Mouse (Mus musculus): Measurements from ENCODE around the gene Ccdc137. TPM values are rescaled to one million over a fixed set of nuclear protein-coding genes. Genes with fewer than 3 reads are reported as not detected.

Ccdc137 gene
- polyA plus RNA-seq, 1 experiment from 2014 or later: 27.6 TPM

- Histone ChIP-seq H3K4me2 (replicated peaks) (no peak overlapping the region), H3K27me3 (replicated peaks) (no peaks in the 10 kb centered on the region), H3K9ac (no peak overlapping the region), H3K4me3 (replicated peaks) (no peak overlapping the region), H3K36me3 (no peaks in the 10 kb centered on the region), H3K27ac (no peak overlapping the region), H3K9me3 (no peaks in the 10 kb centered on the region), H3K4me1 (replicated peaks) (no peaks in the 10 kb centered on the region)
- ATAC-seq: no peak
- 91% methylated on average over 3 of the region's 3 CpGs for WGBS
Measured at GRCm38 (mm10) chr11:120442765-120443280, 15.1 kb upstream of the Ccdc137 start.

DNA sequence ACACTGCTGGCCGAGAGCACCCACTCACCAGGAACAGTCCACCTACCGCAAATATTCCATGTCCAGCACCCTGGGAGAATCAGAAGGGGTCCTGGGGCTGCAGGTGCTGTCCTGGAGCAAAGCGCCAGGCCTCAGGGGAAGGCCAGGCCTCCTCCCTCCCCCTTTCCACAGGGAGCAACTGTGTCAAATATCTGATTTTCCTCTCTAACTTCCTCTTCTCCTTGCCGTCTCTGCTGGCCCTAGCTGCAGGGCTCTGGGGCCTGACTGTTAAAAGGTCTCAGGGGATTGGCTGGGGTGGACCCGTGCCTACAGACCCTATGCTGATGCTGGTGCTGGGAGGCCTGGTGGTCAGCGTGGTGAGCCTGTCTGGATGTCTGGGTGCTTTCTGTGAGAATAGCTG, 13.8 kb upstream of the Ccdc137 start:
- H3K4me2 ChIP-seq (replicated peaks): no peak overlapping the region
- no peak overlapping the region for H3K4me3 ChIP-seq (replicated peaks)
- H3K27me3 ChIP-seq (replicated peaks): no peaks in the 10 kb centered on the region
- no peaks in the 10 kb centered on the region for H3K4me1 ChIP-seq (replicated peaks)
- H3K9me3 ChIP-seq: no peaks in the 10 kb centered on the region
- no peak overlapping the region for H3K9ac ChIP-seq
- no peaks in the 10 kb centered on the region for H3K36me3 ChIP-seq
- WGBS: 69% methylated on average over 6 of the region's 6 CpGs
- no peak for ATAC-seq
- H3K27ac ChIP-seq: no peak overlapping the region

GRCm38 (mm10) chr11:120445475-120445874, 12.4 kb upstream of the Ccdc137 start:
- 54% methylated on average over 3 of the region's 3 CpGs for WGBS

DNA sequence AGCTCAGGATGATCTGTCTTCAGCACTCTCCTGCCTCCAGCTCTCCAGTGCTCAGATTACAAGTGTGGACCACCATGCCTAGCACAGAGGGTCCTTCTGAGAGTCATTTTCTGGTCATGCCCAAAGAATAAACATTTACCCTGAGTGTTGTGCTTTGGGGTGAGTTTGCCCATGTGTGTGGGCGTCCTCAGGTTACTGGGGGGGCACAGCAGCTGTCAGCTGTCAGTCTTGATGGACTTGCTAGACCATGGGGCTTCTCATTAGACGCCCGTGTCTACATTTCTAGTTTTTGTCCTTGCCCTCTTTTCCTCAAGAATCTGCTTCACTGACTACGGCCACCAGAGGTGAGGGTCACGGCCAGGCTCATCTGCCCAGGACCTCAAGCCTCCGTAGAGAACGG, 10.7 kb upstream of the Ccdc137 start:
- no peak overlapping the region for H3K27ac ChIP-seq
- H3K9me3 ChIP-seq: no peaks in the 10 kb centered on the region
- H3K27me3 ChIP-seq (replicated peaks): no peaks in the 10 kb centered on the region
- H3K9ac ChIP-seq: no peak overlapping the region
- no peak for ATAC-seq
- no peaks in the 10 kb centered on the region for H3K36me3 ChIP-seq
- H3K4me1 ChIP-seq (replicated peaks): no peaks in the 10 kb centered on the region
- H3K4me2 ChIP-seq (replicated peaks): no peak overlapping the region
- WGBS: 76% methylated on average over 7 of the region's 7 CpGs
- no peak overlapping the region for H3K4me3 ChIP-seq (replicated peaks)

More at GRCm38 (mm10) chr11:120445475-120445874, 12.4 kb upstream of the Ccdc137 start:
- H3K36me3 ChIP-seq: no peaks in the 10 kb centered on the region
- H3K27ac ChIP-seq: no peak overlapping the region
- H3K4me3 ChIP-seq (replicated peaks): no peak overlapping the region
- H3K27me3 ChIP-seq (replicated peaks): no peaks in the 10 kb centered on the region
- H3K9me3 ChIP-seq: no peaks in the 10 kb centered on the region
- no peak for ATAC-seq
- H3K9ac ChIP-seq: no peak overlapping the region
- no peak overlapping the region for H3K4me2 ChIP-seq (replicated peaks)
- H3K4me1 ChIP-seq (replicated peaks): no peaks in the 10 kb centered on the region

DNA sequence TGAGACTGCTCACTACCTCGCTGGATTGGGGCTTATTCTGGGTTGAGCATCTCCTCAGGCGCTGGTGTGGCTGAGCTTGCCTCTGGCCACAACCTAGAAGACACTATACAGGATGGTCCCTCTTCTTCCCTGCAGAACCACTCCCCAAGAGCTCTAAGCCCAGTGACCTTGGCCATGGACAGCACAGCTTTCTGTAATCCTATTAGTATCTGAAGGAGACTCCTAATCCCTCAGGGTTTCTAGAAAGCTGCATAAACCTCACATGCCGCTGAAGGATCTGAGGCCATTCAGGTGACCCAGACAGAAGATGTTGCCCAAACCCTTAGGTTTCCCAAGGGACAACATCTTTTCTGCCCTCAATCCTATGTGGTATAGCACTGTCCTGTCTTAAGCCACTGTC, 5.7 kb upstream of the Ccdc137 start:
- H3K27ac ChIP-seq: no peak overlapping the region
- no peak overlapping the region for H3K4me2 ChIP-seq (replicated peaks)
- H3K4me3 ChIP-seq (replicated peaks): no peak overlapping the region
- H3K36me3 ChIP-seq: no peaks in the 10 kb centered on the region; the same call in 1 of the 2 replicates
- H3K9ac ChIP-seq: no peak overlapping the region
- no peaks in the 10 kb centered on the region for H3K9me3 ChIP-seq
- 65% methylated on average over 3 of the region's 3 CpGs for WGBS
- H3K27me3 ChIP-seq (replicated peaks): no peaks in the 10 kb centered on the region
- no peak for ATAC-seq
- 0 out of 2 replicates have a peak, but pooled peaks cover 5% of the 10 kb centered on the region for H3K4me1 ChIP-seq (replicated peaks)

DNA sequence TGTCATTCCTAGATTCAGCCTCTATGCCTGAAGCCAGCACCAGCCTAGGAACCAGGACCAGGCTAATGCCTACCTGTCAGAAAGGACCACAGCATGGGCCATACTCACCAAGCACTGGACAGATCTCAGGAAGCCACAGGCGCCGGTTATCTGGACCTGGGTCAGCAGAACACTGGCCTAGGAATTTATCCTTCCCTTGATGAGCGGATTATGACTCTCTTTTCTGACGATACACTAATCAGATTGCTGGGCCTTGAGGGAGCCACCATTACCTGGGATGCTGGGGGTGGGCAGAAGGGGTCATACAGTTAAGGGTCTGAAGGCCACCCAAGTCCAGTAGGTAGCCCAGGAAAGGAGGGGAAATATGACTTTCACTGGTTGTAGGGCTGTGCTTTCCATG, 4.6 kb upstream of the Ccdc137 start, which contains the start of gene Pde6g:
Gene Pde6g, minus strand, starts transcription at position 195 of the 400 bp plus-strand sequence.
- Histone ChIP-seq H3K9ac (no peak within 1 kb of the TSS), H3K36me3 (no peaks in the 10 kb centered on the region; the same call in 1 of the 2 replicates), H3K4me2 (replicated peaks) (no peak within 1 kb of the TSS), H3K4me3 (replicated peaks) (no peak within 1 kb of the TSS), H3K27me3 (replicated peaks) (no peaks in the 10 kb centered on the region), H3K4me1 (replicated peaks) (0 out of 2 replicates have a peak, but pooled peaks cover 7% of the 10 kb centered on the region), H3K27ac (no peak within 1 kb of the TSS), H3K9me3 (no peaks in the 10 kb centered on the region)
- WGBS: 88% methylated on average over 4 of the region's 4 CpGs
- no peak for ATAC-seq

DNA sequence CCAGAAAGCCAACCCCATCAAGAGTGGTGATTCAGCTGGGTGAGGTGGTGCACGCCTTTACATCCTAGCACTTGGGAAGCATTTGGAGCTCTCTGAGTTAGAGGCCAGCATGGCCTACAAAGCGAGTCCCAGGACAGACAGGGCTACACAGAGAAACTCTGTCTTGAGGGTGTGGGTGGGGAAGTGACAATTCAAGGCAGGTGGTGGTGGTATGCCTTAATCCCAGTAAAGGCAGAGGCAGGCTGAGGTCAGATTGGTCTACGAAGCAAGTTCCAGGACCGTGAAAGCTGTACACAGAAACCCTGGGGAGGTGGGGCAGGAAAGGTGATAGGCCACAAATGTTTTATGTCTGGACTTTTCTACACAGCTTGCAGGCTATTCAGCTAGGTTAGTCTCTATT, 3.0 kb upstream of the Ccdc137 start:
- WGBS: 92% methylated on average over 4 of the region's 4 CpGs
- no peaks in the 10 kb centered on the region for H3K27me3 ChIP-seq (replicated peaks)
- H3K4me3 ChIP-seq (replicated peaks): no peak overlapping the region

DNA sequence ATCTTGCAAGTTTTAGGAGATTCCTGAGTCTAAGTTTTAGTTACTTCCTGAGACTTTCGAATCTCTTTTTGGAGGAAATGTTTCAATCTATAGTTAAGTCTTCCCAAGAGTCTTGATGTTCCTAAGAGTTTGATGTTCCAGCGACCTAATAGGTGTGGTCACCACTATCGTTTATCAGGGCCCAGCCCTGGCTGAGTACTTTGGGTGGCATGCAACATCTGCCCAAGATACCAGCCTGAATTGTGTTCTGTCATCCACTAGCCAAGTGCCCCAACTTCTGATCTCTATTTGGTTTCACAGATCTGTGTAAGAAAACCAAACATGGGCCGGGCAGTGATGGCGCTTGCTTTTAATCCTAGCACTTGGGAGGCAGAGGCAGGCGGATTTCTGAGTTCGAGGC, 2.5 kb upstream of the Ccdc137 start:
- ATAC-seq: no peak
- Histone ChIP-seq H3K9ac (no peak overlapping the region), H3K36me3 (peaks cover 8% of the 10 kb centered on the region; the same call in 1 of the 2 replicates), H3K27me3 (replicated peaks) (no peaks in the 10 kb centered on the region), H3K27ac (no peak overlapping the region), H3K4me3 (replicated peaks) (no peak overlapping the region), H3K4me2 (replicated peaks) (no peak overlapping the region), H3K9me3 (no peaks in the 10 kb centered on the region), H3K4me1 (replicated peaks) (peaks cover 12% of the 10 kb centered on the region; the same call in 1 of the 2 replicates)
- WGBS: 93% methylated on average over 7 of the region's 7 CpGs

More for the DNA sequence above, 3.0 kb upstream of the Ccdc137 start:
- Histone ChIP-seq H3K4me1 (replicated peaks) (peaks cover 12% of the 10 kb centered on the region; the same call in 1 of the 2 replicates), H3K9me3 (no peaks in the 10 kb centered on the region), H3K36me3 (peaks cover 5% of the 10 kb centered on the region; the same call in 1 of the 2 replicates), H3K9ac (no peak overlapping the region), H3K4me2 (replicated peaks) (no peak overlapping the region), H3K27ac (no peak overlapping the region)
- ATAC-seq: no peak

DNA sequence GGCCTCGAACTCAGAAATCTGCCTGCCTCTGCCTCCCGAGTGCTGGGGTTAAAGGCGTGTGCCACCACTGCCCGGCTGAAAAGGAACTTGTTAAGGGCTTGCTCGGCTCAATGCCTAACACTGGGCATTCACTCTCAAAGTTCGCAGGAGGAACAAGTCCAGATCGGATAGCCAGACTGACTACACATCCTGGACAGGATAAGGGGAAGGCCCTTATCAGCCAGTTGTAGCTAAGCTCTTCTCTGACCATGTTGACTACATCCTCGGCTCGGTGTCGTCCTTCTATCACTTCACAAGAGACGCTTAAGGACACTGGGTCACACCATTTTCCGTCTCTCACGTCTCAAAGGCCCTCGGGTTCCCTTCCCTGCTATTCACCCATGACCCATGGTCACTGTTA, 545 bp upstream of the Ccdc137 start:
- H3K9me3 ChIP-seq: no peaks in the 10 kb centered on the region
- H3K4me3 ChIP-seq (replicated peaks): peak overlapping the region; percentile 93
- peak; percentile 36; the same call in 1 of the 2 replicates for ATAC-seq
- WGBS: 22% methylated on average over 14 of the region's 14 CpGs
- peak overlapping the region; percentile 98 for H3K9ac ChIP-seq
- H3K36me3 ChIP-seq: peaks cover 21% of the 10 kb centered on the region; the same call in 1 of the 2 replicates
- H3K27me3 ChIP-seq (replicated peaks): no peaks in the 10 kb centered on the region
- H3K4me1 ChIP-seq (replicated peaks): peaks cover 12% of the 10 kb centered on the region; the same call in 1 of the 2 replicates
- peak overlapping the region; percentile 82 for H3K4me2 ChIP-seq (replicated peaks)
- H3K27ac ChIP-seq: peak overlapping the region; percentile 84

- no peak for ATAC-seq
- WGBS: 63% methylated on average over 6 of the region's 6 CpGs
- Histone ChIP-seq H3K9me3 (no peaks in the 10 kb centered on the region), H3K27ac (no peak overlapping the region), H3K4me2 (replicated peaks) (peak overlapping the region; percentile 82), H3K4me1 (replicated peaks) (peaks cover 12% of the 10 kb centered on the region; the same call in 1 of the 2 replicates), H3K27me3 (replicated peaks) (no peaks in the 10 kb centered on the region), H3K9ac (peak overlapping the region; percentile 98), H3K4me3 (replicated peaks) (peak overlapping the region; percentile 93), H3K36me3 (peaks cover 29% of the 10 kb centered on the region; the same call in 1 of the 2 replicates)
Measured at GRCm38 (mm10) chr11:120458847-120459597, 1.1 kb downstream of the Ccdc137 start.

DNA sequence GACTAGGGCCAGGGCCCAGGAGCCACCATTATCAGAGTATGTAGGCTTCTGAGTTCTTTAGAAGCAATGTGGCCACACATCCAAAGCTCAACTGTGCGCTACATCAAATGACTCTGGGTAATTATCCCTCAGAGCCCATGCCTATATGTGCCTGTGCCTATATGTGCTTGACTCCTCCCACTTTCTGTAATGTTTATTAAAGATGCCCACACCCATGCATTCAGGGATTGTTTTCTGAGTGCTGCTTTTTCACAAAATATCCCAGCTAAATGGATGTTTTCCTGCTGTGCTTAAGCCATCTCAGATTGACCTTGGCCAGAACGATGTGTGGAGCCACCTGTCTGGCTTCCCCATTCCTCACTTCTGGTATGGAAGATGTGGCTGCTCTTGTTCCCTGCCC, 5.6 kb downstream of the Ccdc137 start:
- H3K4me1 ChIP-seq (replicated peaks): peaks cover 22% of the 10 kb centered on the region
- no peak for ATAC-seq
- no peak overlapping the region for H3K4me2 ChIP-seq (replicated peaks)
- no peak overlapping the region for H3K4me3 ChIP-seq (replicated peaks)
- no peak overlapping the region for H3K9ac ChIP-seq
- H3K27me3 ChIP-seq (replicated peaks): no peaks in the 10 kb centered on the region
- WGBS: 89% methylated on average over 2 of the region's 2 CpGs
- no peak overlapping the region for H3K27ac ChIP-seq
- H3K9me3 ChIP-seq: no peaks in the 10 kb centered on the region
- H3K36me3 ChIP-seq: peaks cover 29% of the 10 kb centered on the region; the same call in 1 of the 2 replicates

DNA sequence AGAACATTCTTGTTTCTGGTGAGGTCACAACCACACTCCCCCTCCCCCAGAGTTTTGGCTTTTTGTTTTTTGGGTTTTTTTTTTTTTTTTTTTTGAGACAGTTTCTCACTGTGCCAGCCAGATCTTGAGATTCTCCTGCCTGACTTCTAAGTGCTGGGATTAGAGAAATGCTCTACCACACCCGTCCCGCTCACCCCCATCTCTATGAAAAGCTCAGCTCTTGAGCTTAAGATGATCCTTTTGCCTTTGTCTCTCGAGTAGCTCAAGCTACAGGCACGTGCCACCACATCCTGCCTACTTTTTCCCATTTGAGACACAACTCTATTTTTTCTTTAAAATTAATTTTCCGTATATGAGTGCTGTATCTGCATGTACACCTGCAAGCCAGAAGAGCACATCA, 6.5 kb downstream of the Ccdc137 start:
- no peak for ATAC-seq
- H3K36me3 ChIP-seq: peaks cover 31% of the 10 kb centered on the region
- H3K27ac ChIP-seq: no peak overlapping the region
- WGBS: 87% methylated on average over 5 of the region's 5 CpGs
- H3K4me3 ChIP-seq (replicated peaks): no peak overlapping the region
- no peaks in the 10 kb centered on the region for H3K9me3 ChIP-seq
- no peak overlapping the region for H3K9ac ChIP-seq
- no peak overlapping the region for H3K4me2 ChIP-seq (replicated peaks)
- peaks cover 20% of the 10 kb centered on the region for H3K4me1 ChIP-seq (replicated peaks)
- H3K27me3 ChIP-seq (replicated peaks): no peaks in the 10 kb centered on the region

Measured in intestine, embryonic 15.5 days (tissue).